Mouse (Mus musculus): ENCODE data around the gene Cpne4.

Gene Cpne4

DNA sequence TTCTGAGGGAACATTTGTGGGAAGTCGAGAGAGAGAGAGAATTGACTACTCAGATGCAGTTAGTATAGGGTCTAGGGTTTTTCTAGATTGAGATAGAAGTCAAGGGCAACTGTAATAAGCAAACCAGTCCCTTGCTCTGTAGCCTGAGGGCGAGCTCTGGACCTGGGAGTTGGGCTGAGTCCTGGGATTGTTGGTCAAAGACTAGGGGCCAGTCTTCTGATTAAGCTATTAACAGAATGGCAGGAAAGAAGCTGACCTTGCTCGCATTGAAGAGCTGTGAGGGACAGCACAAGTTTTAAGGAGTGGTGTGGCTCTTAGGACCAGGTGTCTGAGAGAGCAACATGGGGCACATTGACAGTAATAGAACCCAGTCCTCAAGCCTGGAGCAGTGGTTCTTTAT lies 140.0 kb downstream of the Cpne4 start:
- no peak for DNase-seq (ENCODE audit: low spot score in 2 of 2)

- no peak for DNase-seq (ENCODE audit: low spot score in 2 of 2)
Measured at GRCm38 (mm10) chr9:104693145-104693544, 146.1 kb downstream of the Cpne4 start.

DNA sequence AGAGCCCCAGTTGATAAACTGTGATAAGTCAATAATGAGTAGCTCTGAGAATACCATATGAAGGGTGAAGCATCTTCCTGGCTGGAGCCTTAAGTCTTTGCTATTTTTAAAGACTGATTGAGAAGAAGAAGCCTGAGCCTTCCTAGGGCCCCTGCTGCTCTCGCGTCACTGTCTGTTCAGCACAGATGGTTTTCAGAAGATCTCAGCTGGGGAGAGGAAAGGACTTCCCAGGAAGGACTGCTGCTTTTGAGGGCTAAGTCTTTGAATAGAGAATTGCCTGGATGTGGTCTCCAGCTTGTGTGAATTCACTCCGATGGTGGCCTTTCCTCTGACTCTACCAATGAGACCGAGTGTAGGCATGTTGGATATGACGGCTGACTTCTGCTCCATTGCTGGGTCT lies 163.7 kb downstream of the Cpne4 start:
- no peak for DNase-seq (ENCODE audit: low spot score in 2 of 2)

- DNase-seq (ENCODE audit: low spot score in 2 of 2) = no peak
Measured at GRCm38 (mm10) chr9:104725311-104725710, 178.2 kb downstream of the Cpne4 start.

- no peak for DNase-seq (ENCODE audit: low spot score in 2 of 2)
Measured at GRCm38 (mm10) chr9:104742661-104743380, 195.7 kb downstream of the Cpne4 start.

GRCm38 (mm10) chr9:104755519-104755918 lies 208.4 kb downstream of the Cpne4 start:
- DNase-seq (ENCODE audit: low spot score in 2 of 2) = no peak

- no peak for DNase-seq (ENCODE audit: low spot score in 2 of 2)
Measured at GRCm38 (mm10) chr9:104760031-104760430, 212.9 kb downstream of the Cpne4 start.

DNA sequence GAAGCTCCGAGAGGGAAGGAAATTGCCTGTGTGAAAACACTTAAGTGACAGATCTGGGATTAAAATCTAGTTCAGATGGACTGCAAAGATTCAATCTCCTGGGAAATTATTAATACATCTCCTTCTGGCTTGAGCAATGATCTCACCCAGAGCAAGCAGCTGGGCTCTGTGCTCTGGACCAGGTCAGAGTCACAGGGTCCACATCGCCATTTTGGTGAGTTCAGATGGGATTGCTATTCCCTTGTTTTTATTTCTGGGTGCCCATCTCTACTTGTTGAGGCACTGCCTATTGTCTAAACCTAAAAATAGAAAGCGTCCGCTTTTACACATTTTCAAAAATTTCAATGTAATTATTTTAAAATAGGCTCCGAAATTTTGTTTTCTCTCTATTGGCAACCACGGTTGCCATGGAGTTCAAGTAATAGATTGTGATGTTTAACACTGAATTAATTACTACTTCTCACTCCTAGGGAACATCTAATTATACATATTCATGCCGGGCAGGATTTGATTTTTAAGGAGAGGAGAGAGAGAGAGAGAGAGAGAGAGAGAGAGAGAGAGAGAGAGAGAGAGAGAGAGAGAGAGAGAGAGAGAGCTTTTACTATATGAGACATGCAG lies 229.2 kb downstream of the Cpne4 start:
- DNase-seq (ENCODE audit: low spot score in 2 of 2) = no peak

GRCm38 (mm10) chr9:104777135-104777534 lies 230.0 kb downstream of the Cpne4 start:
- no peak for DNase-seq (ENCODE audit: low spot score in 2 of 2)

- DNase-seq (ENCODE audit: low spot score in 2 of 2) = no peak
Measured at GRCm38 (mm10) chr9:104777780-104778179, 230.7 kb downstream of the Cpne4 start.

- no peak for DNase-seq (ENCODE audit: low spot score in 2 of 2)
Measured at GRCm38 (mm10) chr9:104796601-104797000, 249.5 kb downstream of the Cpne4 start.

DNA sequence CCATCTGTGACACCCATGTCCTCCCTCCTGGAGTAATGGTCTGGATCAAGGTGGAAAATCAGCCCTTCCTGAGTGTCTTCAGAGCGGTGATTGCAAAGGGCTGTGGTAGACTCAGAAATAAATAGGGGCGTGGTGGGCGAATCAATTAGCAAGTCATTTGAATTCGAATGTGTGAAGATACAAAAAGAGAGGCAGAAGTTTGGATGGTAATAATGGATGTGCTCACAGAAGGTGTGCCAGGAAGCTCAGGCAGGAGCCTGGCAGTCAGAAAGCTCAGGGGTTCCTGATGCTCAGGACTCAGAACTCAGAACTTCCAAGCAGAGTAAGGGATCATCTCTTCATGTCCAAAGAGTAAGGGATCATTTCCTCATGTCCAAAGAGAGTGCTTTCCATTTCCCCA lies 257.7 kb downstream of the Cpne4 start:
- DNase-seq (ENCODE audit: low spot score in 2 of 2) = no peak

GRCm38 (mm10) chr9:104814681-104815080 lies 267.6 kb downstream of the Cpne4 start:
- no peak for DNase-seq (ENCODE audit: low spot score in 2 of 2)

GRCm38 (mm10) chr9:104828646-104829045 lies 281.6 kb downstream of the Cpne4 start:
- no peak for DNase-seq (ENCODE audit: low spot score in 2 of 2)

GRCm38 (mm10) chr9:104832934-104833539 lies 286.0 kb downstream of the Cpne4 start:
- no peak for DNase-seq (ENCODE audit: low spot score in 2 of 2)

- DNase-seq (ENCODE audit: low spot score in 2 of 2) = no peak
Measured at GRCm38 (mm10) chr9:104837931-104838330, 290.8 kb downstream of the Cpne4 start.

GRCm38 (mm10) chr9:104841278-104841677 lies 294.2 kb downstream of the Cpne4 start:
- DNase-seq (ENCODE audit: low spot score in 2 of 2) = no peak

GRCm38 (mm10) chr9:104845226-104845930 lies 298.3 kb downstream of the Cpne4 start:
- peak; percentile 34 to 38 for DNase-seq (ENCODE audit: low spot score in 2 of 2)

- no peak for DNase-seq (ENCODE audit: low spot score in 2 of 2)
Measured at GRCm38 (mm10) chr9:104853701-104854100, 306.6 kb downstream of the Cpne4 start.

- DNase-seq (ENCODE audit: low spot score in 2 of 2) = peak; percentile 55 to 69
Measured at GRCm38 (mm10) chr9:104854245-104854921, 307.3 kb downstream of the Cpne4 start.

GRCm38 (mm10) chr9:104865830-104866229 lies 318.7 kb downstream of the Cpne4 start:
- no peak for DNase-seq (ENCODE audit: low spot score in 2 of 2)

GRCm38 (mm10) chr9:104872586-104872985 lies 325.5 kb downstream of the Cpne4 start:
- DNase-seq (ENCODE audit: low spot score in 2 of 2) = no peak

Measured in heart, adult 9 months (tissue).